Comparison of ENCODE assay signal across 8 mouse cellular contexts in the genomic region with DNA sequence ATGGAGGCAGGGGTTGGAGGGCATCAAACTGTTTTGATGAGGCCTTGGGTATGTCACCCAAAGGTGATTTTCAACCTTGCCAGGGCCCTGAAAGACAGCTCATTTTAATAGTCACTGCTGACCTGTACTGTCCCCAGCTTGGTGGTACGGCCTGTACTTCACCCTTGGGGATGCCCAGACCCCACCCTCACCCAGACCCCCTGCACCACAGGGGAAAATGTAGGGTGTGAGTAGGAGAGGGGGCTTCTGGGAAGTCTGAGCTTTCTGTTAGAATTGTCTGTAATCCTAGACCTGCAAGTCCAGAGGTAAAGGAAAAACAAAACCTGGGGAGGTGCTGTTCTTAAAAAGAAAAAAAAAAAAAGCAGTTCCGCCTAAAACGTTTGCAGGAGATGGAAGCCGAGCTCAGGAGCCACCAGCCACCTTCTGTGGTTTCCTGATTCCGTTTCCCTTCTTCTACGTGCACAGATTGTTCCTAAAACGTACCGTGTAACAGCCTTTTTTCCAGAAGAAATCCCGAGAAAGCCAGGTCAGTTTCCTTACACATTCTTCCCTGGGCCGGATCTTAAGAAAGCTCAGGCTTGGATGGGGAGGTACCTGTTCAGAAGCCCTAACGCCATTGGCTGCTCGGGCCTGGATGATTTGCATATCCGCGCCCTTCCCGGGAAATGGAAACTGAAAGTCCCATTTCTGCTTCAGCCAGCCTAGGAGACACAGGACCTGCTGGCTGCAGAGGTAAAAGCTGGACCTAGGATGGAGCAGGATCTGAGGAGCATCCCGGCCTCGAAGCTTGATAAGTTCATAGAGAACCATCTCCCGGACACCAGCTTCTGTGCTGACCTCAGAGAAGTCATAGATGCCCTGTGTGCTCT. TPM values are rescaled to one million over a fixed set of nuclear protein-coding genes. Genes with fewer than 3 reads are reported as not detected.
DNase-seq lines count a peak whose midpoint lies in the region; ATAC-seq and TF ChIP-seq lines count a peak whose summit lies in the region.

A gene (minus strand): TSS at position 564 of the 869 bp plus-strand sequence.

- H3K9me3 ChIP-seq in embryonic facial prominence, embryonic 13.5 days: no peaks in the 10 kb centered on the region
- H3K9me3 ChIP-seq in limb, embryonic 12.5 days: no peaks in the 10 kb centered on the region
- no peaks in the 10 kb centered on the region for H3K9me3 ChIP-seq in midbrain, embryonic 15.5 days

- peak; percentile 43; the same call in 1 of the 2 replicates for ATAC-seq in embryonic facial prominence, embryonic 13.5 days (ENCODE audit: insufficient number of reproducible peaks, insufficient read depth, low FRiP score, low TSS enrichment, low read depth)
- peak; percentile 73; the same call in 1 of the 2 replicates for ATAC-seq in limb, embryonic 12.5 days (ENCODE audit: insufficient number of reproducible peaks, insufficient read depth, low FRiP score, low TSS enrichment, low read depth)
- ATAC-seq in midbrain, embryonic 15.5 days (replicated peaks): peak; percentile 86

- peak within 1 kb of the TSS; percentile 58 for H3K4me2 ChIP-seq in embryonic facial prominence, embryonic 13.5 days
- peak within 1 kb of the TSS; percentile 54 for H3K4me2 ChIP-seq in limb, embryonic 12.5 days
- H3K4me2 ChIP-seq in midbrain, embryonic 15.5 days: peak within 1 kb of the TSS; percentile 54

- peaks cover 14% of the 10 kb centered on the region for H3K4me1 ChIP-seq in embryonic facial prominence, embryonic 13.5 days
- peaks cover 6% of the 10 kb centered on the region; the same call in 1 of the 2 replicates for H3K4me1 ChIP-seq in kidney, adult 2 months (ENCODE audit: control insufficient read depth, insufficient read depth, low read length)
- peaks cover 7% of the 10 kb centered on the region for H3K4me1 ChIP-seq in limb, embryonic 12.5 days (replicated peaks)
- peaks cover 13% of the 10 kb centered on the region for H3K4me1 ChIP-seq in midbrain, embryonic 15.5 days
- H3K4me1 ChIP-seq in spleen, adult 2 months (ENCODE audit: control insufficient read depth, insufficient read depth, insufficient read length): peaks cover 7% of the 10 kb centered on the region; the same call in 1 of the 2 replicates

- DNase-seq in 3134 (ENCODE audit: extremely low read depth, insufficient read length, low spot score): peak; percentile 70
- DNase-seq in adrenal gland, postnatal 25 days: peak; percentile 79
- peak; percentile 92 to 94 for DNase-seq in heart, adult 18-20 months
- peak; percentile 96 for DNase-seq in kidney, adult 2 months
- peak; percentile 71 to 83 for DNase-seq in spleen, adult 2 months (ENCODE audit: low read depth in 1 of 2, low spot score in 2 of 2)

- 4% methylated on average over 18 of the region's 18 CpGs for WGBS in embryonic facial prominence, embryonic 13.5 days
- 3% methylated on average over 18 of the region's 18 CpGs for WGBS in kidney, adult 2 months
- WGBS in limb, embryonic 12.5 days: 6% methylated on average over 18 of the region's 18 CpGs
- WGBS in midbrain, embryonic 15.5 days: 9% methylated on average over 18 of the region's 18 CpGs
- WGBS in spleen, adult 2 months: 3% methylated on average over 18 of the region's 18 CpGs

- H3K4me3 ChIP-seq in embryonic facial prominence, embryonic 13.5 days: peak within 1 kb of the TSS; percentile 38
- peak within 1 kb of the TSS; percentile 50 for H3K4me3 ChIP-seq in kidney, adult 2 months (ENCODE audit: insufficient read depth, low read depth, low read length)
- peak within 1 kb of the TSS; percentile 31 for H3K4me3 ChIP-seq in limb, embryonic 12.5 days (replicated peaks)
- H3K4me3 ChIP-seq in midbrain, embryonic 15.5 days: peak within 1 kb of the TSS; percentile 26
- H3K4me3 ChIP-seq in spleen, adult 2 months (ENCODE audit: extremely low read depth, insufficient read depth, insufficient read length): peak within 1 kb of the TSS; percentile 90

- no peak for TF ChIP-seq CTCF in kidney, adult 2 months (conservative IDR thresholded peaks at IDR 0.05; ENCODE audit: insufficient read depth, insufficient read length, low read depth, low read length)
- no peak for TF ChIP-seq CTCF in spleen, adult 2 months (IDR thresholded peaks at IDR 0.05; ENCODE audit: extremely low read depth, insufficient read depth, insufficient read length, insufficient replicate concordance)

- H3K27ac ChIP-seq in embryonic facial prominence, embryonic 13.5 days: peak within 1 kb of the TSS; percentile 86
- peak within 1 kb of the TSS; percentile 20; the same call in 1 of the 2 replicates for H3K27ac ChIP-seq in kidney, adult 2 months (ENCODE audit: insufficient read depth, low read depth, low read length)
- H3K27ac ChIP-seq in limb, embryonic 12.5 days: peak within 1 kb of the TSS; percentile 91
- peak within 1 kb of the TSS; percentile 80 for H3K27ac ChIP-seq in midbrain, embryonic 15.5 days
- H3K27ac ChIP-seq in spleen, adult 2 months (ENCODE audit: insufficient read depth, low read length): peak within 1 kb of the TSS; percentile 56

- H3K27me3 ChIP-seq in embryonic facial prominence, embryonic 13.5 days: no peaks in the 10 kb centered on the region
- no peaks in the 10 kb centered on the region for H3K27me3 ChIP-seq in kidney, adult 2 months (replicated peaks; ENCODE audit: control insufficient read depth, insufficient read depth, low read length)
- no peaks in the 10 kb centered on the region for H3K27me3 ChIP-seq in limb, embryonic 12.5 days
- H3K27me3 ChIP-seq in midbrain, embryonic 15.5 days (replicated peaks): no peaks in the 10 kb centered on the region
- H3K27me3 ChIP-seq in spleen, adult 2 months (ENCODE audit: control insufficient read depth, insufficient read depth, low read length): no peaks in the 10 kb centered on the region

- no peaks in the 10 kb centered on the region for H3K36me3 ChIP-seq in embryonic facial prominence, embryonic 13.5 days
- H3K36me3 ChIP-seq in kidney, adult 2 months (ENCODE audit: control insufficient read depth, insufficient read depth, low read length): no peaks in the 10 kb centered on the region
- no peaks in the 10 kb centered on the region for H3K36me3 ChIP-seq in limb, embryonic 12.5 days
- H3K36me3 ChIP-seq in midbrain, embryonic 15.5 days (replicated peaks): no peaks in the 10 kb centered on the region
- H3K36me3 ChIP-seq in spleen, adult 2 months (ENCODE audit: control insufficient read depth, insufficient read depth, low read length): peaks cover 5% of the 10 kb centered on the region

- peak; percentile 54 for TF ChIP-seq POLR2A in kidney, adult 2 months (IDR thresholded peaks at IDR 0.05; ENCODE audit: low read depth, low read length)
- TF ChIP-seq POLR2A in spleen, adult 2 months (IDR thresholded peaks at IDR 0.05; ENCODE audit: low read depth, low read length): peak; percentile 51

- H3K9ac ChIP-seq in embryonic facial prominence, embryonic 13.5 days: peak within 1 kb of the TSS; percentile 62
- peak within 1 kb of the TSS; percentile 38; the same call in 1 of the 2 replicates for H3K9ac ChIP-seq in limb, embryonic 12.5 days (replicated peaks)
- H3K9ac ChIP-seq in midbrain, embryonic 15.5 days: peak within 1 kb of the TSS; percentile 41

RNA-seq across cellular contexts. Expression of the gene that starts here (rescaled TPM):
- total RNA-seq in adrenal gland, postnatal 25 days (2021): 1.3 and 1.5 TPM in 2 replicates
- polyA plus RNA-seq in embryonic facial prominence, embryonic 13.5 days (2015; fragmentation: Nextera tagmentation; extraction: Ambion mirVana): 0.32 and 0.46 TPM in 2 replicates
- total RNA-seq in heart, adult 18-20 months (2021): under 1 TPM; 0.22 to 0.36 TPM
- 2.6 TPM in 2 replicates for polyA plus RNA-seq in kidney, adult 2 months (2012; rRNA removed)
- polyA plus RNA-seq in limb, embryonic 12.5 days (2016; fragmentation: Nextera tagmentation; extraction: Ambion mirVana): 0.23 and 0.51 TPM in 2 replicates
- 0.31 and 0.41 TPM in 2 replicates for polyA plus RNA-seq in midbrain, embryonic 15.5 days (2015; fragmentation: Nextera tagmentation; extraction: Ambion mirVana)
- polyA plus RNA-seq in spleen, adult 2 months (2012; rRNA removed): 5.4 and 6.2 TPM in 2 replicates

Comparison
In these comparisons a context has a peak if more than half of its experiments do, and no peak if none do; other contexts are left out.
1. Peak in every context shown above with its lines: DNase-seq, ATAC-seq, H3K4me3 ChIP-seq and H3K27ac ChIP-seq.
2. Peak in ATAC-seq, H3K4me3 ChIP-seq, H3K27ac ChIP-seq, H3K9ac ChIP-seq and H3K4me2 ChIP-seq in embryonic facial prominence, embryonic 13.5 days; RNA of the gene not detected or under 1 TPM.
3. Peak in DNase-seq in heart, adult 18-20 months; RNA of the gene not detected or under 1 TPM.
4. Peak in ATAC-seq, H3K4me3 ChIP-seq, H3K27ac ChIP-seq, H3K9ac ChIP-seq and H3K4me2 ChIP-seq in limb, embryonic 12.5 days; RNA of the gene not detected or under 1 TPM.
5. Peak in ATAC-seq, H3K4me3 ChIP-seq, H3K27ac ChIP-seq, H3K9ac ChIP-seq and H3K4me2 ChIP-seq in midbrain, embryonic 15.5 days; RNA of the gene not detected or under 1 TPM.
6. H3K27ac ChIP-seq: peak in every context shown above with its lines; median percentile 91 in limb, embryonic 12.5 days; 86 in embryonic facial prominence, embryonic 13.5 days; 80 in midbrain, embryonic 15.5 days; 56 in spleen, adult 2 months; 20 in kidney, adult 2 months.
7. H3K4me3 ChIP-seq: peak in every context shown above with its lines; median percentile 90 in spleen, adult 2 months; 50 in kidney, adult 2 months; 38 in embryonic facial prominence, embryonic 13.5 days; 31 in limb, embryonic 12.5 days; 26 in midbrain, embryonic 15.5 days.